Mouse (Mus musculus): ENCODE data around the gene Pkp3.

Gene Pkp3

GRCm38 (mm10) chr7:141094487-141095205 lies 16.6 kb downstream of the Pkp3 start:
- DNase-seq (ENCODE audit: inconsistent ontology term): no peak

- DNase-seq (ENCODE audit: inconsistent ontology term): no peak
Measured at GRCm38 (mm10) chr7:141096021-141096420, 18.0 kb downstream of the Pkp3 start.

- no peak for DNase-seq (ENCODE audit: inconsistent ontology term)
Measured at GRCm38 (mm10) chr7:141096649-141097056, 18.6 kb downstream of the Pkp3 start.

- DNase-seq (ENCODE audit: inconsistent ontology term): no peak
Measured at GRCm38 (mm10) chr7:141097177-141097576, 19.2 kb downstream of the Pkp3 start.

GRCm38 (mm10) chr7:141099911-141100691 lies 22.1 kb downstream of the Pkp3 start, which contains the start of gene Sigirr:
Gene Sigirr (minus strand): TSS chr7:141100572.
- DNase-seq (ENCODE audit: inconsistent ontology term): peak; percentile 36

- DNase-seq (ENCODE audit: inconsistent ontology term): no peak
Measured at GRCm38 (mm10) chr7:141103161-141103560, 25.1 kb downstream of the Pkp3 start.

GRCm38 (mm10) chr7:141115874-141116273 lies 37.9 kb downstream of the Pkp3 start:
- no peak for DNase-seq (ENCODE audit: inconsistent ontology term)

GRCm38 (mm10) chr7:141117636-141118035 lies 39.6 kb downstream of the Pkp3 start, which contains the start of gene Ano9:
Gene Ano9 (minus strand): TSS chr7:141117806.
- DNase-seq (ENCODE audit: inconsistent ontology term): no peak

GRCm38 (mm10) chr7:141119487-141119886 lies 41.5 kb downstream of the Pkp3 start:
- DNase-seq (ENCODE audit: inconsistent ontology term): no peak

GRCm38 (mm10) chr7:141120605-141121004 lies 42.6 kb downstream of the Pkp3 start:
- DNase-seq (ENCODE audit: inconsistent ontology term): no peak

GRCm38 (mm10) chr7:141121051-141121531 lies 43.1 kb downstream of the Pkp3 start:
- no peak for DNase-seq (ENCODE audit: inconsistent ontology term)

GRCm38 (mm10) chr7:141122245-141122644 lies 44.2 kb downstream of the Pkp3 start, which contains the start of gene Ptdss2:
Gene Ptdss2 (plus strand): TSS chr7:141122382.
- DNase-seq (ENCODE audit: inconsistent ontology term): no peak

GRCm38 (mm10) chr7:141122689-141123516 lies 44.9 kb downstream of the Pkp3 start:
- DNase-seq (ENCODE audit: inconsistent ontology term): peak; percentile 97

- no peak for DNase-seq (ENCODE audit: inconsistent ontology term)
Measured at GRCm38 (mm10) chr7:141123517-141123856, 45.5 kb downstream of the Pkp3 start.

- peak; percentile 93 for DNase-seq (ENCODE audit: inconsistent ontology term)
Measured at GRCm38 (mm10) chr7:141131024-141131820, 53.2 kb downstream of the Pkp3 start.

- DNase-seq (ENCODE audit: inconsistent ontology term): no peak
Measured at GRCm38 (mm10) chr7:141131904-141132755, 54.1 kb downstream of the Pkp3 start.
